Mouse (Mus musculus) cerebellum, adult 2 months (tissue): ENCODE measurements around the gene Cbr1.

Experiments
- CTCF ChIP-seq: fragments of 200-500 bp; IDR thresholded peaks from 2 replicates; pipeline ENCODE4 v1.5.1; 2011; ENCODE audit warnings: low read depth, mild to moderate bottlenecking, control low read depth, low read length, moderate library complexity, borderline replicate concordance; ENCODE audit not compliant: insufficient read depth
- POLR2A ChIP-seq: fragments of 200-500 bp; IDR thresholded peaks from 2 replicates; pipeline ENCODE4 v1.6.1; 2011; ENCODE audit warnings: low read length, control low read depth, borderline replicate concordance; ENCODE audit not compliant: insufficient read depth

DNA sequence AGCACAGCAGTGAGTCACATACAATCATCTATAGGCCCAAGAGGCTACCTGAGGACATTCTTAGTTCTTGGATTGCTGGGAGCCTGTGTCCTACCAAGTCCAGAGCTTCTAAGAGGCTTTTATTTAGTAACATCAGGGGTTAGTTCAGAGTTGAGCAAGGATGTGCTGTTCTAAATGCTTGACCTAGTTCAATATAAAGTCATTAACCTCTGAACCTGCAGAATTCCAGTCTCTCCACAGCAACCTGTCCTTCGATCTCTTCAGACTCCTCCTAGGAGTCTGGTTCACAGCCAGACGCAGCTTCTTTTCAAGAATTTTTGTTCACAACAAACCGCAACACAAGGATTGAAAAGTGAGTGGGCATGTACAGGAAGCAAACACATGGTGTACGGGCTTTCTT is 5.3 kb downstream of the Cbr1 start:
- TF ChIP-seq CTCF (no peak), POLR2A (no peak)
